Mouse (Mus musculus) thymus, postnatal 0 days (tissue): ENCODE data around the gene Pctp. TPM values are rescaled to one million over a fixed set of nuclear protein-coding genes. Genes with fewer than 3 reads are reported as not detected.

ENCODE experiments used
- DNase-seq: peaks from one replicate; pipeline ENCODE4 v3.0.0-alpha.2; 2015; ENCODE audit warnings: low spot score
- polyA plus RNA-seq: library from polyadenylated mRNA; unstranded; fragments of >200 nt; fragmentation: Nextera tagmentation; extraction: Ambion mirVana; gene quantifications from 2 replicates; pipeline ENCODE4 v1.2.1, GENCODE M21; 2015

Pctp gene
- polyA plus RNA-seq, 1 experiment from 2014 or later: 5.0 TPM

DNA sequence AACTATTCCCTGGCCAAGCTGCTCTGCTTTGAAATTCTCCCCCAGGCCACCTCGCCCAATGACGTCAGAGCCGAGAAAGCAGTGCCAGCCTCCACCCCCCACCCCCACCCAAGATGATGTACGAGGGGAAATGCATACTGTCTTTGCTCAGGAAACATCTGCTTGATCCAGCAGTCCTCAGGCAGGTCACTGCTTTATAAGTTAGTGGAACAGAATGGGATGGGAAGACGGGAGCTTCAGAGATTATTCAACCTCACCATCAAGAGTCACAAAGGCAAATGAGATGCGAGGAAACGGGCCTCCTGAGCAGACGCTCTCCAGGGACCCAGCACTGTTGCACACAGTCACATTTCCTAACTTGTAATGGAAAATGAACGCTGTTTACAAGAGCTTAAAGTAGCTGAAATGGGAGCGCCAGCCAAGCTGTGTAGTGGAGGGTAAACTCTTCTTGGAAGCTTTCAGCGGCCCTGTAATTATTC is 24.3 kb downstream of the Pctp start:
- no peak for DNase-seq

DNA sequence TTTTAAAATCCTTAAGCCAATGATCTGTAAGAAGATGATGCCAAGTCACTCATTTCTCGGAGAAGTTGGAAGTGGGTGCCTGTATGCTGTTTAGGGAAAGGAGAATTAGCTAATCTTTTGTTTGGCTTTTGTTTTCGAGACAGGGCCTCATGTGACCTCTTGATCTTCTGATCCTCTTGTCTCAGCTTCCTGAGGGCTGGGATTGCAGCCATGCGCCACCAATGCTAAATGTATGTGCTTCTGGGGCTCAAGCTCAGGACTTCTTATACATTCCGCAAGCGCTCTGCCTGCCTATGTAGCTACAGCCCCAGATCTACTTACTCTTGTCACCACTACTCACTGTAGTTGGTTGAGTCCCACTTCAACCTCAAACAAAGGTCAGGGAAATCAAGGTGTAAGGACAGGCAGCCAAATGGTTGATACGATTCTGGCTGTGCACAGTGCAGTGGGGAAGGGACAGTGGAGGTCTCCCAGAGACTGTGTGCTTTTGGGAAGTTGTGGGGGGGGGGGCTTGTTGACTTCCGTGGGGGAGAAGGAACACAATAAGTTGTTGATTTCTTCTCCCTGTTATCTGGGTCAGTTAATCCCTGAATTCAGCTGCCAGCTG is 24.8 kb downstream of the Pctp start:
- no peak for DNase-seq

DNA sequence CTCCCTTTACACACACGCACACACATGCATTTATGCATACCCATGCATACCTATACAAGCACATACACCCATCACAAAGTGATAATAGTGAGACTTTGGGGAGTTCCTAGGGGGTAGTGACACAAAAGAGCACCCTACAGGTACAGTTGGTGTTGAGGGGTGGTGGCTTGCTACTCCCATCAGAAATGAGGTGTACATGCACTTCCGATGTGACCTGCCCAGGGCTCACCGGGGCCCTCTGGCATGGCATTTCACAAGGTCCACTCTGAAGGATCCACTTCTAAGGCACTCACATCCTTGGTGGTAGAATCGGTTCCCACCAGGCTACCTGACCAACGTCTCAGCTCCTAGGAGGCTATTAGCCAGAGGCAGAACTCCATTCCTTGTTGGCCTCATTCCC is 26.3 kb downstream of the Pctp start:
- DNase-seq: no peak

DNA sequence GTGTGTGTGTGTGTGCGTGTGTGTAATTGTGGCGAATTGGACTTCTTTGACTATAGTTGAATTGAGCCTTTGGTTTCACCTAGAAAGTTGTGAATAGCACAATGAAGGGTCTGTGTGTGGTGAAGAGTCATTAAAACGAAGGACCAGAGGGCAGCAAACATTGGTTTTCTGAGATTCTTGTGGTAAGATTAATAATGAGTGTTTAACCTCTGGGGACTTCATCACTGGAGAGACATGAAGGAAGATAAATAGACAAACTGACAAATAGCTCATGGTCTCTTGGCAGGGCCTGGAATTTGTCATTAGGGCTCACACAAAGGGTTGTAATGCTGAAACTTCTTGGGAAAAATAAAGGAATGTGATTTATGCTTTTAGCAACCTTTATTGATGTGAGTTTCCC is 31.4 kb downstream of the Pctp start:
- DNase-seq: no peak

DNA sequence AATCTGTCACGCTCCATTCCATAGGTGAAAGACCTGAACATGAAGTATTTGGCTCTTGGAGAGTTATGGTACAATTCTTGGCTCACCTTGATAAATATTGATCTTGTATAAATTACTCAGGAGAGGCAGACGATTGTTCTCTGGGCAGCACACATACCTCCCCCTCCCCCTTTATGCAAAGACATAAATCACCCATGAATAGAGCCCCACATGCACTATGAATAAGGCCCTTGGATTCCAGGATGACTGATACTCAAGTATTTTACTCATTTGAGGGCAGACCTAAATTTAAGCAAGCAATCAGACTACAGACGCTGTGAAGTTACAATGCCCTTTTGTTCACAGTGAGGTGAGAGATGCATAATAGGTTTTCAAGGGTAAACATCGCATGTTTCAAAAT is 32.0 kb downstream of the Pctp start:
- no peak for DNase-seq

DNA sequence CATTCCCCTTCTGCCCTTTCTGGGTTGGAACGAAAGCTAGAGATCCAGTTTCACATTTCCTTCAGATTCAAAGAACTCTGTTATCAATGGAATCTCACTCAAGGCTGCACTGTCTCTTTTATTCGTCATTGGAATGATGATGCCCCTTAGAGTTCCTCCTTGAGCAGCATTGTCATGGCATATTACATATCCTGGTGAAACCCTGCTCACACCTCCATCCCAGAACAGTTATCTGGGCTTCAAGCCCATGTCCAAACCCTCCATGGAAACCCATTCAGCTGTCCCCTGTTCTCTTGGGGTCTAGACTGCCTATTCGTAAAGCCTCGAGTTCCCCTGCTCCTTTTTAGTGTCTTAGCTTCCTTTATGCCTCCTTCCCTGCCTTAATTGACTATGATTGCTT is 33.6 kb downstream of the Pctp start:
- no peak for DNase-seq

DNA sequence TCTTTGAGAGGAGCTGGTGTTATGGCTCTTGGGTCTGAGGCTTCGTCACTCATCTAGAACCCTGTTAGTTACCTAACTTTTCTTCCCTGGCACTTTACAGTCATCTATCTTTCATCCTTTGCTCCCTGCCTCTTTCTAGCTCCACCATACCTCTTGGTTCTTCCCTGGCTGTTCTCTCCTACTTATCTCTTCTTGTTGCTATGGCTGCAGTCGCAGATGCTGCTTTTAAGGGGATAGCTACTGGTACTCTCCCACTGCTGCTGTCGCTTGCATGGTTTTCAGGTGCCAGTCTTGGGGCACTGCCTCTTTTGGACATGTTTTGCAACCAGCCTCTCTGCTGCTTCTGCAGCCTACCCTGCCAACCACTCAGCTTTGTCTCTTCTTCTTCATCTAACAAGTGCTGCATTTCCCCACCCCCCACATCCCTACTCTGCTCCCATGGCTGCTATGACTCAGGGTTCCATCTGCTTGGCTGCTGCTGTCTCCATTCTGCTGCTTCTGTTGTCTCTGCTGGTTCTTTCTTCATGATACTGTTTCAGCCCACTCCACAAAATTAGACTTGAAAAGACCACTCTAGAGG is 51.9 kb downstream of the Pctp start:
- DNase-seq: no peak

DNA sequence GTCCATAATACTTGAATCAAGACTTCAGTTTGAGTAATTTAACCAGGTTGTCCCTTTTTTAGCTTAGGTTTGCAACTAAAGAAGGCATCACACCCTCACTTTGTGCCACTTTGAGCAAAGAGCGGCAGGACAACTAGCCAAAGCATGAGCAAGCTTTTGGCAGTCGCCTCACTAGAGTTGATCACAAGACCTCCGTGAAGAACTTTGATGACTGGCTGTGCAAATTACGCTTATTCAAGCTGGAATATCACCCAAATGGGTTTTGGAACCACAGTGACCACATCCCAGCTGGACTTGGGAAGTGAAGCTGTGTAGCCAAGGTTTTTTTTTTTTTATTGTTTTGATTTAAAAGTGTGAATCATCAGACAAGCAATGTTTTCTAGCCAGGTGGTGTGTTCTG is 54.9 kb downstream of the Pctp start:
- no peak for DNase-seq

DNA sequence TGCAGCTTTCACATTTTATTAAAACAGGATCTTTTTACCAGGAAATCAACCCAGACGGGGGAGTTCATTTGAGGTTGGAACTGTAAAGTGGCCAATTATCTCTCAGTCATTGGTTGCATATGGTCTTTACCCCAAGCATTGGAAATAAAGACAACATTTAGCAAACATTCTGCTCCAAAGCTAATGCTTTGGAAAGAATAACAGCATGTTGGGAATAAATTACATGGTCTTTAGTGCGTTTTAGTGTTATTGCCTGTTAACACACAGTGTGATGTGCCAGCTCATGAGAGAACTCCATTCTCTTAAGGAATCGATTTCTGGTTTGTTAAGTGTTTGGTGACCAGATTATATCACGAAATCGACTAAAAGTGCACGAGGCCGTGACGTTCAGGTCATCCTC is 57.5 kb downstream of the Pctp start:
- DNase-seq: no peak

DNA sequence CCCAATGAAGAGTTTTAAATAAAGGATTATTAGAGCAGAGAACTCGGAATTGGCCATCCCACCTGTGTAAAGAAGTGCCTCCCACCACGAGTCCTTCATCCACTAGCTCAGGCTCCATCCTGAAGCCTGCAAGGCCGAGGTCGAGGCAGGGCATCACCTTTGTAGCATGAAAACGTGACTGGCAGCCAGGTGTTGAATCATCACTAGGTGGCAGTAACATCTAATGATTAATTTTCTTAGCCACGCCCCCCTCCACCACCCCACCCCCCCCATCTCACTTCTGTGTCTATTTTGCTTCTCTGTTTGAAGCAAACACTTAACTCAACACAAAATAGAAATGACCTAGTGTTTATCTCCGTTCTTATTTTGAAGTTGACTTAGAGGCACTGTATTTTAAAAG is 65.5 kb downstream of the Pctp start:
- DNase-seq: no peak

Other genes starting within 250 kb of the Pctp start
- gene Ankfn1, start 225.2 kb downstream of the Pctp start, polyA plus RNA-seq: 0.05 TPM in 1 of 2 replicates, not detected in the other
- gene Tmem100, start 27.5 kb upstream of the Pctp start, polyA plus RNA-seq: 3.8 and 4.8 TPM in 2 replicates
- gene Gm45716, start 184.8 kb upstream of the Pctp start, polyA plus RNA-seq: 19.6 and 25.6 TPM in 2 replicates
- gene Mmd, start 246.6 kb upstream of the Pctp start, polyA plus RNA-seq: 18.3 and 19.2 TPM in 2 replicates